Mouse (Mus musculus): ENCODE data around the gene Gm4791. TPM values are rescaled to one million over a fixed set of nuclear protein-coding genes. Genes with fewer than 3 reads are reported as not detected.

Gm4791 gene
- polyA plus RNA-seq, 1 experiment, result not detected

DNA sequence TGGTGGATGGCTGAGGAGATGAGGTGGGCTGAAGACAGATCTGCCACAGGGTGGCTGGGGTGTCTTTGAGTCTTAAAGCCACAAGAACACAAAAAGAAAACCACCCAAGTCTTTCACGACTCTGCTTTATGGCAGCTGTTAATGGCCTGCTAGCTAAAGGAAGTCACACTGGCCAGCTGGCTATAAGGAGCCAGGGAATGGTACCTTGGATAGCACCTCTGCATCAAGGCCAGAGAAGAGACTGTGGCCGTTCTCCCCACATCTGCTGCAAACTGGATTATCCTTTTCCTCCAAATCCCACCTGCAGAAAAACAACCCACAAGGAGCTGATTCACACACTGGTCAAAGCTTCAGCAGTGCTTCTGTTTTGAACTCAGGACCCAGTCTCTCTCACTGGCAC is 18.4 kb upstream of the Gm4791 start:
- DNase-seq (ENCODE audit: low read depth in 1 of 2, low spot score in 2 of 2), result no peak
- H3K4me1 ChIP-seq (ENCODE audit: control insufficient read depth, insufficient read depth, insufficient read length), result no peaks in the 10 kb centered on the region

GRCm38 (mm10) chr9:46983471-46983870 is 15.1 kb upstream of the Gm4791 start:
- TF ChIP-seq CTCF (IDR thresholded peaks at IDR 0.05; ENCODE audit: extremely low read depth, insufficient read depth, insufficient read length, insufficient replicate concordance), result no peak
- no peak for TF ChIP-seq POLR2A (IDR thresholded peaks at IDR 0.05; ENCODE audit: low read depth, low read length)
- DNase-seq (ENCODE audit: low read depth in 1 of 2, low spot score in 2 of 2), result no peak
- Histone ChIP-seq H3K36me3 (ENCODE audit: control insufficient read depth, insufficient read depth, low read length) (no peaks in the 10 kb centered on the region), H3K27ac (ENCODE audit: insufficient read depth, low read length) (no peak overlapping the region), H3K4me1 (ENCODE audit: control insufficient read depth, insufficient read depth, insufficient read length) (no peaks in the 10 kb centered on the region), H3K27me3 (ENCODE audit: control insufficient read depth, insufficient read depth, low read length) (no peaks in the 10 kb centered on the region), H3K4me3 (ENCODE audit: extremely low read depth, insufficient read depth, insufficient read length) (no peak overlapping the region)
- 68% methylated on average over 2 of the region's 2 CpGs for WGBS

More for the DNA sequence above, 18.4 kb upstream of the Gm4791 start:
- H3K4me3 ChIP-seq (ENCODE audit: extremely low read depth, insufficient read depth, insufficient read length), result no peak overlapping the region
- WGBS, result 4% methylated on average over 2 of the region's 2 CpGs
- H3K27ac ChIP-seq (ENCODE audit: insufficient read depth, low read length), result no peak overlapping the region
- H3K36me3 ChIP-seq (ENCODE audit: control insufficient read depth, insufficient read depth, low read length), result no peaks in the 10 kb centered on the region
- no peak for TF ChIP-seq CTCF (IDR thresholded peaks at IDR 0.05; ENCODE audit: extremely low read depth, insufficient read depth, insufficient read length, insufficient replicate concordance)
- TF ChIP-seq POLR2A (IDR thresholded peaks at IDR 0.05; ENCODE audit: low read depth, low read length), result no peak
- H3K27me3 ChIP-seq (ENCODE audit: control insufficient read depth, insufficient read depth, low read length), result no peaks in the 10 kb centered on the region

DNA sequence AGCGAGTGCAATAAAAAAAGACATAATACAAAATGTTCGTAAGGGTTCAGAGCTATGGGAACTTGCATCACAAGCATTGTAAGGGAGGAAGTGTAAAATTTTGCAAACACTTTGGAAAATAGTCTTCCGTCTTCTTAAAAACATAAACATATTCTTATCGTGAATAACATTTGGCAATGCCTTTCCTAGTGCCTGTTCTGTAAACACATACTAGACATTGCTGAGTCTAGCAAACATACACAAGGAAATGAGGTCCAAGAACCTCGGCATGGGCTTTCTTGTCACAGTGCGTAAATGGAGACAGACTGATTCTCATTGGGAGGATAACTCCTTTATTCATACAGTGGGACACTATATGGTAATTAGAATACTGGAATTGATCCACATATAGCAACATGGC is 43.0 kb downstream of the Gm4791 start:
- TF ChIP-seq POLR2A (IDR thresholded peaks at IDR 0.05; ENCODE audit: low read depth, low read length) (no peak), CTCF (IDR thresholded peaks at IDR 0.05; ENCODE audit: extremely low read depth, insufficient read depth, insufficient read length, insufficient replicate concordance) (no peak)
- Histone ChIP-seq H3K27ac (ENCODE audit: insufficient read depth, low read length) (no peak overlapping the region), H3K36me3 (ENCODE audit: control insufficient read depth, insufficient read depth, low read length) (no peaks in the 10 kb centered on the region), H3K27me3 (ENCODE audit: control insufficient read depth, insufficient read depth, low read length) (no peaks in the 10 kb centered on the region), H3K4me3 (ENCODE audit: extremely low read depth, insufficient read depth, insufficient read length) (no peak overlapping the region), H3K4me1 (ENCODE audit: control insufficient read depth, insufficient read depth, insufficient read length) (no peaks in the 10 kb centered on the region)
- WGBS, result 83% methylated on average over 6 of the region's 6 CpGs
- DNase-seq (ENCODE audit: low read depth in 1 of 2, low spot score in 2 of 2), result no peak
